Mouse (Mus musculus) hindbrain, embryonic 16.5 days (tissue): Measurements from ENCODE around the gene Hmgb3. TPM values are rescaled to one million over a fixed set of nuclear protein-coding genes. Genes with fewer than 3 reads are reported as not detected.

Experiments
- ATAC-seq: fragments of 200-750 bp; cut with Nextera tagmentation; 2 replicates; pipeline ENCODE4 v1.8.0; 2017; ENCODE audit warnings: moderate TSS enrichment, moderate library complexity
- H3K27ac ChIP-seq: fragments of 300-500 bp; sonication (generic); 2 replicates; pipeline ENCODE4 v1.5.1; 2014; ENCODE audit warnings: low read depth, mild to moderate bottlenecking, control low read depth, low read length, moderate library complexity
- H3K27me3 ChIP-seq: fragments of 300-500 bp; sonication (generic); replicated peaks from 2 replicates; pipeline ENCODE4 v1.6.1; 2014; ENCODE audit warnings: low read length; ENCODE audit not compliant: control insufficient read depth, insufficient read depth
- H3K36me3 ChIP-seq: fragments of 300-500 bp; sonication (generic); 2 replicates; pipeline ENCODE4 v1.6.1; 2014; ENCODE audit warnings: mild to moderate bottlenecking, low read length, moderate library complexity, mixed read lengths; ENCODE audit not compliant: control insufficient read depth, insufficient read depth
- H3K4me1 ChIP-seq: fragments of 300-500 bp; sonication (generic); 2 replicates; pipeline ENCODE4 v1.6.1; 2014; ENCODE audit warnings: low read depth, low read length; ENCODE audit not compliant: control insufficient read depth, insufficient read depth
- H3K4me2 ChIP-seq: fragments of 300-500 bp; sonication (generic); 2 replicates; pipeline ENCODE4 v1.6.1; 2014; ENCODE audit warnings: mild to moderate bottlenecking, low read length, control low read depth, moderate library complexity
- H3K4me3 ChIP-seq: fragments of 300-500 bp; sonication (generic); 2 replicates; pipeline ENCODE4 v1.5.1; 2014; ENCODE audit warnings: mild to moderate bottlenecking, low read length, control low read depth, moderate library complexity
- H3K9ac ChIP-seq: fragments of 300-500 bp; sonication (generic); 2 replicates; pipeline ENCODE4 v1.6.1; 2014; ENCODE audit warnings: low read depth, mild to moderate bottlenecking, control low read depth, low read length, moderate library complexity
- H3K9me3 ChIP-seq: fragments of 300-500 bp; sonication (generic); 2 replicates; pipeline ENCODE4 v1.6.1; 2014; ENCODE audit warnings: mild to moderate bottlenecking, low read length, moderate library complexity; ENCODE audit not compliant: control insufficient read depth
- WGBS: fragments of 180-500 bp; shearing (Covaris S2); extraction: QIAGEN DNeasy Blood & Tissue Kit; methylation state at CpG from one replicate; pipeline ENCODE4 v1.1.7; 2014; 5-methylcytosine and 5-hydroxymethylcytosine counted together
- microRNA-seq: library from miRNA; unstranded; fragments of <30 nt; microRNA quantifications from one replicate; pipeline ENCODE4, GENCODE M21; 2017
- polyA plus RNA-seq: library from polyadenylated mRNA; unstranded; fragments of >200 nt; fragmentation: Nextera tagmentation; extraction: Ambion mirVana; gene quantifications from 2 replicates; pipeline ENCODE4 v1.2.1, GENCODE M21; 2015

The Hmgb3 gene
- polyA plus RNA-seq, 1 experiment from 2014 or later: 437 TPM

DNA sequence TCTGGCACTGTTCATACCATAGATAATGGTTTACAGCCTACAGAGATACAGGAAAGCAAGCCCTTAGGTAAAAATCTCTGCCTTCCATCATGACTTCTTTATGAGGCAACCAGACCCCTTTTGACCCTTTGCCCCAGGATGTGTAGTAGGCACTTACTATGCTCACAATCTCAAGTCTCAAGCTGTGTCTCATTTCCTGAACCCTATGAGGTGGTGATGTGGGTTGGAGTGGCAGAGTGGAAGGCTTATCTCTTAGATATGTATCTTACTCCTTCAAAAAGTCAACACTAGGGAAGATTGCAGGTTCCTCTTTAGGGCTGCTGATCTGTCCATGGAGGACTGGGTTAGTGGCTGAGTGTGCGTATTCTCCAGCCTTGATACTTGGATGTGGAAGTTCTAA is 5.1 kb downstream of the Hmgb3 start:
- no peaks in the 10 kb centered on the region for H3K4me1 ChIP-seq
- H3K9me3 ChIP-seq: no peaks in the 10 kb centered on the region; the same call in 1 of the 2 replicates
- no peak overlapping the region for H3K27ac ChIP-seq
- H3K9ac ChIP-seq: no peak overlapping the region
- H3K36me3 ChIP-seq: no peaks in the 10 kb centered on the region
- WGBS: 88% methylated on average over 1 of the region's 1 CpGs
- H3K4me3 ChIP-seq: no peak overlapping the region
- ATAC-seq: no peak
- H3K4me2 ChIP-seq: no peak overlapping the region
- H3K27me3 ChIP-seq: no peaks in the 10 kb centered on the region

DNA sequence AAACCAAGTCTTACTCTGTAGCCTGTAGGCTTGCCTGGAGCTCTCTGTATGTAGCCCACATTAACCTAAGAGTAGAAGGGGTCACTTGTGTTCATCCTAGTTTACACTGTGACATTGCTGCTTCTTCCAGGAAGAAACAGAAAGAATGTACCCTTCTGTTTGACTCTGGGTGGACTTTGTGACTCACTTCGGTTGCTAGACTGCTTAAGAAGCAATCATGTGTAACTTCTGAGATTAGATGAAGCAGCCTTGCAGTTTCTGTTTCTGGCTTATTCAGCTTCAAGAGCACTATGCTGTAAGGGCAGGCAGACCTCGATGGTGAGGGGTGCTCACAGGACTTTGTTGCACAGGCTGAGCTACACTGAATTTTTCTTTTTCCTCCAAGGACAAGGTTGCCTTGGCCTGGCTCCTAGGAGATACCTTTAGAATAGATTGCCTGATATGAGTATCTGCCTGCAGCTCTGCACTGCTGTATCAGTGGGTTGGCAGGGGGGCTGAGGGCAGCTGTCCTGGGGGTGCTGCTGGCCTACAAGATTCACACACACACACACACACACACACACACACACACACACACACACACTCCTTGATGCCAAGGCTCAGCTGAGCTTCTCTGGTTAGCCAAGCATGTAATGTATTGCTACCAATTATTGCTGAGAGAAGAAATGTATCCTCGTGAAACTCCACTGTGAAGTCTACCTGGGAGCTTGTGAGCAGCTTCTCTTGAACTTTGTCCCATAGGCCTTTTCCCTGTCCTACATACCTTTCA is 17.6 kb downstream of the Hmgb3 start:
- Histone ChIP-seq H3K9me3 (no peaks in the 10 kb centered on the region), H3K36me3 (no peaks in the 10 kb centered on the region), H3K4me2 (no peak overlapping the region), H3K27me3 (no peaks in the 10 kb centered on the region), H3K27ac (no peak overlapping the region), H3K4me3 (no peak overlapping the region), H3K4me1 (no peaks in the 10 kb centered on the region), H3K9ac (no peak overlapping the region)
- WGBS: 71% methylated on average over 3 of the region's 3 CpGs
- no peak for ATAC-seq

DNA sequence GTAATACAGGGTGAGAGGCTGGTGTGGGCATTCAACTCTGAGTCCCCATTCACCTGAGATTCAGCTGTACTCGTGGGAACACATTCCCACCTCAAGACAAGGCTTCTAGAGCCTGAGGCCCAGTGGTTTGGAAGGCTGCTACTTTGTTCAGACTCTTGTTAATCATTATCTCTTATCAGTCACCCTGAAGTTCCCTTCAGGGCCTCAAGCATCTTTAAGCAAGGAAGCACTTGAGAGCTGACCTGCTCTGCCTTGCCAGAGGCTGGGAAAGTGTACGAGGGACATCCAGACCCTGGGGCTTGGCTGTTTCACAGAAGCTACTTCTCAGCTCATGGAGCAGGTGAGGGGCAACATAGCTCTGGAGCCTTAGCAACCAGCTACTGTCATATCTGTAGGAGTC is 19.8 kb downstream of the Hmgb3 start:
- Histone ChIP-seq H3K36me3 (no peaks in the 10 kb centered on the region), H3K9me3 (no peaks in the 10 kb centered on the region), H3K4me1 (no peaks in the 10 kb centered on the region), H3K4me2 (no peak overlapping the region), H3K4me3 (no peak overlapping the region), H3K9ac (no peak overlapping the region), H3K27ac (no peak overlapping the region), H3K27me3 (no peaks in the 10 kb centered on the region)
- WGBS: 63% methylated on average over 2 of the region's 2 CpGs
- ATAC-seq: no peak

DNA sequence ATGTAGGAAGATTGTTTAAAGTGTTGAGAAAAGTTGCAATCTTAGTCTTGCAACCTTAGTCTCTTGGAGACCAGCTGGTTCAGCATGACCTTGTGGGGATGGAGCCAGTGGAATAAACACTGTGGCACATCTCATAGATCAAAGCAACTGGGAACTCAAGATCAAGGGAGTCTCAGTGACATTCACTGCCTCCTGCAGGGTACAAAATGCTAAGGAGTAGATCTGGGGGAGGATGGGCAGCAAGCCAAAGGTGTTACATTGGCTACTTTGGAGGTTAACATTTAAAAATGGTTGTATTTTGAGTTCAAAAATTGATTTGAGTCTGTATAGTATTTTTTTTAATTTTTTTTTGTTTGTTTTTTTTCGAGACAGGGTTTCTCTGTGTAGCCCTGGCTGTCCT is 33.5 kb downstream of the Hmgb3 start:
- no peaks in the 10 kb centered on the region for H3K27me3 ChIP-seq
- WGBS: 75% methylated on average over 1 of the region's 1 CpGs
- ATAC-seq: no peak

DNA sequence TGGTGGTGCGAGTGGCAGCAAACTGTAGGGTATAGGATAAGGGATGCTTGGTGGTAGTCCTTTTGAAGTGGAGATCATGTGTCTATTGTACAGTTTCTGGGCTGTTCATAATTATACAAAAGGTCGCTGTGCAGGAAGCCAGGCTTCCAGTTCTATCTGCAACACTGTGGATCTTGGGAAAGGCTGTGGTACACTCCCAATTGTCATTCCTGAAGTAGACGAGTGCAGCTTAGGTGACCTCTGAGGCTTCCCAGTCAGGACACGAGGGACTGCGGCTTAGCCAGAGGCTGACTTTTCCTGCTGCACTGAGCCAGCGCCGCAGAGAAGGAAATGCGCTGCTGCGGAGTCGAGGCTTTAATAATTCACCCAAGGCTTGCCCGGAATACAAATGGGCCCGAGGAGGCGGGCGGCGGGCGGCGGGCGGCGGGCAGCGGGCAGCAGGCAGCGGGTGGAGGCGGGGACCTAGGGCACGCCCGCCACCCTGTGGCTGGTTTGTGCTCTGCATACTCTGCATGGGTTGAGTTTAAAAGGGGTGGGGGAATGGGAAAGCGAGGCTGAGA is 45.4 kb downstream of the Hmgb3 start:
- Histone ChIP-seq H3K4me1 (peaks cover 2% of the 10 kb centered on the region; the same call in 1 of the 2 replicates), H3K9ac (peak overlapping the region; percentile 41), H3K27me3 (0 out of 2 replicates have a peak, but pooled peaks cover 2% of the 10 kb centered on the region), H3K4me2 (peak overlapping the region; percentile 53), H3K27ac (no peak overlapping the region), H3K9me3 (no peaks in the 10 kb centered on the region), H3K4me3 (peak overlapping the region; percentile 33), H3K36me3 (no peaks in the 10 kb centered on the region)
- WGBS: 17% methylated on average over 22 of the region's 25 CpGs
- peak; percentile 92 for ATAC-seq

More for the DNA sequence above, 33.5 kb downstream of the Hmgb3 start:
- Histone ChIP-seq H3K4me3 (no peak overlapping the region), H3K9ac (no peak overlapping the region), H3K9me3 (no peaks in the 10 kb centered on the region), H3K4me1 (no peaks in the 10 kb centered on the region), H3K4me2 (no peak overlapping the region), H3K27ac (no peak overlapping the region), H3K36me3 (no peaks in the 10 kb centered on the region)

Small RNAs within 50 kb of the gene (microRNA-seq; reads per million reads assigned to microRNA genes)
- gene Gm23945: not detected

Other genes with a start within 250 kb of the Hmgb3 start
- 14.7 and 15.6 TPM in 2 replicates for gene Mtmr1, start 191.2 kb upstream of the Hmgb3 start, polyA plus RNA-seq
- 90.7 and 103 TPM in 2 replicates for gene Cd99l2, start 63.1 kb upstream of the Hmgb3 start, polyA plus RNA-seq
- gene Gpr50, start 107.7 kb downstream of the Hmgb3 start, polyA plus RNA-seq: 2.3 and 2.5 TPM in 2 replicates